Mouse (Mus musculus): Measurements from ENCODE around the gene Sema6d.

The Sema6d gene

GRCm38 (mm10) chr2:124171718-124172117 is 81.9 kb downstream of the Sema6d start:
- no peak for DNase-seq

DNA sequence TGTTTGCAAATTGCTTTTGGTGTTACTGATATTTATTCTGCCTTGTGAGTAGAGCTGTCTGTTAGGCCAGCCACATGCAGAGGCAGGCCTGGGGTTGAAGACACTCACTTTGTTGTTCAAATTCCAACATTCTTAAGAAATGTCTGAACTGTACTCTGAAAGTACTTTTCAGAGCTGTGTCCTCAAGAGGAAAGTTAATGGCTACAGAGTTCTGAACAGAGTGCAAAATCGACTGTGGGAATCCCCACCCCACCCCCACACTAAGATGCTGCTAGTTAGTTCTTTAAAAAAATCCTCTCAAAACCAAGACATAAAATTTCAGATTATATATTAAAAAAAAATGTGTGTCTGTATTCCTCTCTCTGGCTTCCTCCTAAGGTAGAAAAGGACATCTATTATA is 86.5 kb downstream of the Sema6d start:
- DNase-seq = no peak

DNA sequence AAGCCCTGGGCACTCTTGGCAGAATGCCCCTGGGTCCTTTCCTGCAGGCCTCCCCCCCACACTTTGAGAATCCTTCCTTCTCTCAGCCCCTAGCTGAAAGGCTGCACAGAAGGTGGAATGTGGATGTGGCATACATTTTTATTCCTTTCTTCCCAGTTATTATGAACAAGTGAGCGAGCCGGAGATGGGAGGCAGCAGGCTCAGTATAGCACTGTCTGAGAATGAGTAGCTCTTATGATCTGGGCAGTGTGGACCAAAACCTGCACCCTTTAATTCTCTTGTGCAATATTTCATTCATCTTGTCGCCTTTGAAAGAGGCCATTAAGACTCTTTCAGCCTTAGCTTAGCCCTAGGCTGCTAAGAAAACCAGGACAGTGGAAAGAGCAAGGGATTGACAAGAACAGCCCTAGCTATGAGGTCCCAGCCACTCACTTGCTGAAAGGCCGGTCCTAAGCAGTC is 87.0 kb downstream of the Sema6d start:
- no peak for DNase-seq

GRCm38 (mm10) chr2:124189271-124189670 is 99.5 kb downstream of the Sema6d start:
- no peak for DNase-seq

DNA sequence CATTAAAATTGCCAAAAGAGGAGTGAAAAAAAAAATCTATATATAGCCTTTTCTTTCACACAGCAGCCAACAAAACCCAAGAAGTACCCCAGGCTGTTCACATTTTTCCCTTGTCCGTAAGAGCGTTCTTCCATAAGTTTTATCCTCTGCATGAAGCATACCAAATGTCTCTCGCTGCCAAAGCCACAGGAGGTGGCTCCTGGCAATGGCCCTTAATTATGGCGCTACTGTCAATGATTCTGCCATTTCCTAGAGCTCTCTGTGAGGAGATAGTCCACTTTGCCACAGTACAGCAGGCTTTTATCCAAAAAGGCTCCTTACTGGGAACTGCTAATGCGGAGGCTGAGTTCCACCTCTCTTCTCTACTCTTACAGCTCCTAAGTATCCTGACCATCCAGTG is 104.3 kb downstream of the Sema6d start:
- DNase-seq = no peak

- no peak for DNase-seq
These were observed 111.7 kb downstream of the Sema6d start for GRCm38 (mm10) chr2:124201493-124201892.

DNA sequence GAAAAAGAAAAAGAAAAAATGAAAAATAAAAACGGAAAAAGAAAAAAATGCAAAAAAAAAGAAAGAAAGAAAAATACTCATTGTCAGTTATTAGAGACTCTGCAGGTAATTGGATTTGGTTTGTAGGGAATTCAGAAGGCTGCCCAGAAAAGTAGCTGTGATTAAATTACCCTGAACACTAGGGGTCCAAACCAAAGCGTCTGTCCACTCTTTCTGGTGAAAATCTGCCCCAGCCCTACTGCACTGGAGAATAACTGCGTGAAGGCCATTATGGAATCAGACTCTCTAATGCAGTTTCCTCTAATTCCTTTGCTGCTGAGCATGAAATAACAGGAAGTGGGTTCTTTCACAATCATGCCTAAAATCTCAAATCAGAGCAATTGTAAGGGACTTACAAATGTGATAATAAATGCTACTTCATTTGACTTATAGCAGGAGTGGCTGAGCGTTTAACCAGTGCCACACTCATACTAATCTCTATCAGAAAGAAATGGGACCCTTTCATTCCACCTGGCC is 112.8 kb downstream of the Sema6d start:
- no peak for DNase-seq

GRCm38 (mm10) chr2:124205811-124206210 is 116.0 kb downstream of the Sema6d start:
- no peak for DNase-seq

GRCm38 (mm10) chr2:124208251-124208650 is 118.5 kb downstream of the Sema6d start:
- no peak for DNase-seq

- DNase-seq = no peak
These were observed 133.8 kb downstream of the Sema6d start for GRCm38 (mm10) chr2:124223559-124223958.

GRCm38 (mm10) chr2:124224328-124224727 is 134.6 kb downstream of the Sema6d start:
- DNase-seq = no peak

DNA sequence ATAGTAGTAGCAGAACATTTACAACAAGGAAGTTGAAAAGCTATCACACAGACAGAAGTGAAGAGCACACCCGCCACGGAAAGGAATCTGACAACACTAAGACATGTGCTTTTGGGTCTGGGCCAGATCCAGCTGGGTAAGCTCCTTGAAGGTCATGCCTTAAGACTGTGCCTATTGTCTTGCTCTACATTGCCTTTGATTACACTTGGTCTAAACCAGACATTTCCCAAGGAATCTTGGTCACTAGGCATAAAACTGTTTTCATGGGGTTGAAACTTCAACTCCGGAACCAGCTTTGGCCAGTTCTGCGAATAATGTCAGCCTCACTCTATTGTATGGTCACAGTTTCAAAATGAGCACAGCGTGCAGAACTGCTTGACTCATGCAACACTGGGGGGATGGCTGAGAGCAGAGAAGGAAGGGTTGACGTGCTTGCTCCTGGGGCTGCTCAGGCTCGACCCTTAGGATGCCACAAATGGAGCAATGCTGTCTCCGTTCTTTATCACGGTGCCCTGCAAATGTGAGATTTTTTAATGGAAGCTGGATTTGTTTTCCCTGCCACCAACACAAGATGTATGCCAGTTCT is 145.0 kb downstream of the Sema6d start:
- DNase-seq = peak; percentile 14

DNA sequence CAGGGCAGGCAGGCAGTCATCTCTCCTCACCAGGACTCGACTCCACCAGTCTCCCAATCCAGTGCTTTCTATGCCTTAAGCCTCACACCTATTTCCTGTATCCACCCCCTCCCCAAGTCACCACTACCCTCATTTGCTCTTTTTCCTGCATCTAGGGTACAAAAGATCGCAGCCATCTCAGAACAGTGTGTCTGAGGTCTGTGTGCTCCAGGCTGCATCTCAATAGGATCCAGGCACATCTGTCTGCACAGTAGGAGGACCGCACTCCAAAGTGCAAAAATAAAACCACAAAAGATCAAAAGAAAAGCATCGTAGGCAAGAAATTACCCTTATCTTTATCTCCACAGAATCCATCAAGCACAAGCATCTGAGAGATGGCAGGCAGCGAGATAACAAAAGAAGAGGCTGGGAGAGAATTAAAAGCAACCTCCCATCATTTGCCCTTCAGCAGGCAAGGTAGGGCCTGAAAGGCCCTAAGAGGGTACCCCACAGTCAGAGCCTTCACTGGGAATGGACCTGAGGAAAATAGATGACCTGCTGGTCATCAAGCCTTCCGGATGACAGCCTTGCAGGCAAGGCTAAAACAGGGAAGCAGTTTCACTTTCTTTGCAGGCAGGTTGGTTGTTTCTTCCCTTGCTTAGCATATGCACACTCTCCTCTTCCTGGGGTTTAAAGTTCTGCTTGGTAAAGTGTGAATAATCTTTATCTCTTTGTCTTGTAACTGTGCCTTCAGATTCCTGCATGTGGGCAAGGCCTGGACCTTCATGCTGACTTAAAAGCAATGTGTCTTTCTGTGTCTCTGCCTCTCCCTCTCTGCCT is 145.7 kb downstream of the Sema6d start:
- DNase-seq = no peak

GRCm38 (mm10) chr2:124236831-124237230 is 147.1 kb downstream of the Sema6d start:
- no peak for DNase-seq

DNA sequence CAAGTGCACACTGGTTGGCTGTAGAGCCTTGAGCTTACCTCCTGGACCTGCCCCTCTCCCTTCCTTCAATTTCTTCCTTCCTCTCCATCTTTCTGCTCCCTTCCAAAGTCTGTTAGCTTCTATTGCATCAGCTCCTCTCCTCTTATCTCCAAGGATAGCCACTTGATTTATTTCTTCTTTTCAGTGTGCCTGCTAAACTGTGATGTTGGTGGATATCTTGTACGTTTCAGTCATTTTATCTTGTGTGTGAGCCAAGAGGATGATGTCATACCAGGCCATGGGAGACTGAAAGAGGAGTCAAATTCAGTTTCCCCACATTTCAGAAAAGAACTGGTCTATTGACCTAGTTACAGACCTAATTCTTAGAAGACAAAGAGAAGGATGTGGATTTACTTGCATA is 153.8 kb downstream of the Sema6d start:
- DNase-seq = no peak

GRCm38 (mm10) chr2:124244543-124245245 is 154.9 kb downstream of the Sema6d start:
- DNase-seq = no peak

DNA sequence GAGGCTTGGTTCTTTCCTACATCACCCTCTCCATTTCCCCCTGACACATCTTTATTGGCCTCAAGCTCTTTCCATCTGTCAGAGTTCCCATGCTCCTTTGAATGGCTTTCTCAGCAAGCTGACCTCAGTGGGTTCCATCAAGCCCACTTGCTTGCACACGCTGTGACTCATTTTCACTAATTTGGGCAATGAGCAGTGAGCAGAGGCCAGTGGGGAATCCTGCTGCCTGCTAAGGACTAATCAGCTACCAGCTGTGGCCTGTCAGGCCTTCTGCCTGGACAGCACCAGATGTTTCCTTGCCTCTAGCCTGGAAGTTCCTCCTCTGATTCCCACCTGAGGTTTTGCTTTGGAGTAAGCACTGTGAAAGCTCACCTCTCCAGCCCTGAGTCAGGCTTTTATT is 168.3 kb downstream of the Sema6d start:
- no peak for DNase-seq

DNA sequence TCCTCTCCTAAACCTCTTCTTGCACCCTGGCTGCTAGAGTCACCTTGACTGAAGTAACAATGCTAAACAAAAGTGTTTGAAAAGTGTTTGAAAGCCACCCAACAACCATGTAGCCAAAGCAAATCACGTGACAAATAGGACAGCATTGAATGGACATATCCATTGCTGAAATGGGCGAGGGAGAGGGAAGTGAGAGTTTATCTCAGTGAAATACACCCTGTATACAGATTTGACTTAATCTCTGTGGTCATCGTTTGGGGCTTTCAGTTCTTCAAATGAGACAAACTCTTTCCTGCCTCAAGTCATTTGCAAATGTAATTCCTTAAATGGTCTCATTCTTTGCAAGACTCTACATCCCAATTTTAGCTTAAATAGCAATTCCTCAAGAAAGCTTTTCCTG is 174.5 kb downstream of the Sema6d start:
- no peak for DNase-seq

DNA sequence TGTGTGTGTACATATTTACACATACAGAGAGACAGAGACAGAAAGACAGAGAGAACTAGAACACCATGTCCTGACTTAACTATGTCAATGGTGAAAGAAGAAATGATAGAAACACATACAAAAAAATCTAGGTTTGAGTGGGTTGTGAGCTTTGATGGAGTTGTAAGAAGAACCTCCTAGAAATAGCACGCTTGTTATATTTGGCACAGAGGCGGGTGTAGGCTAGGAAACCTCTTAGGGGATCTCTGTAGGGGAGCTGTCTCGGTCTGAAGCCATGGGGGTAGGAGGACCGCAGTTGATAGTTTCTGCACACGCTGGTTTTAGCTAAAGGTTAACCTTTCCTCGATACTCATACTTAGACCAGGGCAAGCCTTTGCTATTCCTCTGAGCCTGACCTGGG is 181.4 kb downstream of the Sema6d start:
- DNase-seq = peak; percentile 55

- DNase-seq = no peak
These were observed 187.7 kb downstream of the Sema6d start for GRCm38 (mm10) chr2:124277492-124277891.

DNA sequence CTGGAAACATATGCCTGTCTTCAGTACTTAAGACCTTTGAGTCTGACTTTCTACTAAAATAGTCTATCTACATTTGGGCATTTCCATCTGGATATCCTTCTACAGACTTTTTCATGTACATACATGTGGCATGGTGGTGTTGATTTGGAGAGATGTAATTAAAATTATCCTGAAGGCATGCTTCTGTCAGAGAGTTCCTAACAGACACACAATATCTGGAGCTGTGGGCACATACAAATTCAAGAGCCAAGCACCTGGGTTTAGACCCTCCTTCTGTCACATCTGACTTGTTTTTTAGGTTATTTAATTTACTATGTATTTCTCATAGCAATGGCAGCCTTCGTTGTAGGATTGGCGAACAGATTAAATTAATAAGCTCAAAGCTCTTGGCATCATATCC is 195.3 kb downstream of the Sema6d start:
- no peak for DNase-seq

DNA sequence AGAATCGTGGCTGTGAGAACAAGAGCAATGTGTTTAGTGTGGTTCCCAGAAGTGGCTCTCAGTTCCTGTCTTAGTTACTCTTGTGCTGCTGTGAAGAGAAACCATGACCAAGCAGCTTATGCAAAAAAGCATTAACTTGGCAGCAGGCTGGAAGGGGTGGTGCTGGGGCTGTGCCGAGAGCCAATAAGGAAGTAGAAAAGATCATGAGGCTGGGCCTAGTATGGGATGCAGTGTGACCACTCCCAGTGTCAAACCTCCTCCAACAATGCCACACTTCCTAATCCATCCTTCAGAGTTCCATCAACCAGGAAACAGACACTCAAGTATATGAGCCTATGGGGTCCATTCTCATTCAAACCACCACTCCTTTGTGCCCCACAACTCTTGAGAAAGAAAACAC is 199.6 kb downstream of the Sema6d start:
- DNase-seq = no peak

DNA sequence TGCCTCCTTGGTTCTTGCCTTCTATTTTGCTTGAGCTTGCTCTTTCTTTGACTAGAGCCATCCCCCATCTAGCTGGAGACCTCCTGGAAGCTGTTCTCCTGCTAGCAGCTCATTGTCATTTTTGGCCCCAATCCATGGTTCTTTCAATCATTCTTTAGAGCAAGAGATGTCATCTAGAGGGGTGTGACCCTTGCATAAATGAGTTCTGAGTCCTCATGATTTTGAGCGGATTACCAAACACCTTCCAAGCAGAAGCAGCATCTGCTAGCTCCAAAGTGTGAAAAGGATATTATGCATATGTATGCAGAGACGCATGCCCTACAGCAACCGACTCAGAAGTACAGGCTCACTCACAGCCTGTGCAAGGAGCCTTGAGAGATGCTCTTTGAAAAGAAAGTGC is 201.4 kb downstream of the Sema6d start:
- DNase-seq = peak; percentile 71

- DNase-seq = no peak
These were observed 203.8 kb downstream of the Sema6d start for GRCm38 (mm10) chr2:124293601-124294000.
